Mouse (Mus musculus) brown adipose tissue, adult 24 weeks (tissue): ENCODE results near the gene Slc4a2. TPM values are rescaled to one million over a fixed set of nuclear protein-coding genes. Genes with fewer than 3 reads are reported as not detected.
A peak's percentile ranks its signal among the peaks of the same experiment; 100 is the strongest.

ENCODE experiments used
- H3K27ac ChIP-seq: fragments of 200-500 bp; replicated peaks from 2 replicates; pipeline ENCODE4 v1.5.1; 2012; ENCODE audit warnings: low read depth, mild to moderate bottlenecking, low read length
- H3K4me1 ChIP-seq: fragments of 200-500 bp; 2 replicates; pipeline ENCODE4 v1.6.1; 2012; ENCODE audit warnings: low read length, mixed read lengths; ENCODE audit not compliant: control insufficient read depth, insufficient read depth, insufficient read length
- H3K4me3 ChIP-seq: fragments of 200-500 bp; 2 replicates; pipeline ENCODE4 v1.5.1; 2012; ENCODE audit warnings: low read depth, mild to moderate bottlenecking, low read length, moderate library complexity; ENCODE audit not compliant: insufficient read depth
- polyA plus RNA-seq: library from polyadenylated mRNA; stranded (reverse); fragments of >200 nt; gene quantifications from 2 replicates; pipeline ENCODE4 v1.2.4, GENCODE M21; 2012; ENCODE audit not compliant: missing spikeins, insufficient read depth, insufficient read length

Slc4a2 gene
- 8.2 and 14.9 TPM in 2 replicates for polyA plus RNA-seq

GRCm38 (mm10) chr5:24423129-24424003, at the start of gene Slc4a2, which contains the start of gene Cdk5:
TSS of gene Slc4a2 (plus strand) at chr5:24423837.
TSS of gene Cdk5 (minus strand) at chr5:24423530.
- 0 out of 2 replicates have a peak, but pooled peaks cover 6% of the 10 kb centered on the region for H3K4me1 ChIP-seq
- peak within 1 kb of the TSS; percentile 99 for H3K27ac ChIP-seq
- peak within 1 kb of the TSS; percentile 89 for H3K4me3 ChIP-seq

- H3K4me1 ChIP-seq, result no peaks in the 10 kb centered on the region
- no peak overlapping the region for H3K4me3 ChIP-seq
- no peak overlapping the region for H3K27ac ChIP-seq
Observed at GRCm38 (mm10) chr5:24374216-24374615, 49.4 kb upstream of the Slc4a2 start.

GRCm38 (mm10) chr5:24374666-24375328, 48.8 kb upstream of the Slc4a2 start:
- Histone ChIP-seq H3K27ac (no peak overlapping the region), H3K4me3 (no peak overlapping the region), H3K4me1 (no peaks in the 10 kb centered on the region)

- Histone ChIP-seq H3K27ac (no peak overlapping the region), H3K4me1 (peaks cover 7% of the 10 kb centered on the region), H3K4me3 (no peak overlapping the region)
Observed at GRCm38 (mm10) chr5:24378700-24379099, 44.9 kb upstream of the Slc4a2 start.

GRCm38 (mm10) chr5:24379501-24379900, 44.1 kb upstream of the Slc4a2 start:
- Histone ChIP-seq H3K27ac (no peak overlapping the region), H3K4me3 (no peak overlapping the region), H3K4me1 (peaks cover 10% of the 10 kb centered on the region)

GRCm38 (mm10) chr5:24380499-24380898, 43.1 kb upstream of the Slc4a2 start:
- no peak overlapping the region for H3K4me3 ChIP-seq
- peaks cover 15% of the 10 kb centered on the region for H3K4me1 ChIP-seq
- H3K27ac ChIP-seq, result no peak overlapping the region

GRCm38 (mm10) chr5:24381486-24381885, 42.2 kb upstream of the Slc4a2 start:
- Histone ChIP-seq H3K27ac (no peak overlapping the region), H3K4me3 (no peak overlapping the region)

GRCm38 (mm10) chr5:24381988-24382387, 41.6 kb upstream of the Slc4a2 start:
- H3K27ac ChIP-seq, result no peak overlapping the region
- H3K4me3 ChIP-seq, result no peak overlapping the region
- H3K4me1 ChIP-seq, result peaks cover 16% of the 10 kb centered on the region

More at GRCm38 (mm10) chr5:24381486-24381885, 42.2 kb upstream of the Slc4a2 start:
- peaks cover 15% of the 10 kb centered on the region for H3K4me1 ChIP-seq

- peaks cover 18% of the 10 kb centered on the region for H3K4me1 ChIP-seq
- peak overlapping the region; percentile 53 for H3K4me3 ChIP-seq
- H3K27ac ChIP-seq, result peak overlapping the region; percentile 70
Observed at GRCm38 (mm10) chr5:24383026-24383859, 40.4 kb upstream of the Slc4a2 start.

GRCm38 (mm10) chr5:24384407-24384806, 39.2 kb upstream of the Slc4a2 start:
- Histone ChIP-seq H3K27ac (peak overlapping the region; percentile 84), H3K4me3 (no peak overlapping the region), H3K4me1 (peaks cover 19% of the 10 kb centered on the region)

- no peak overlapping the region for H3K27ac ChIP-seq
- H3K4me3 ChIP-seq, result no peak overlapping the region
- peaks cover 20% of the 10 kb centered on the region for H3K4me1 ChIP-seq
Observed at GRCm38 (mm10) chr5:24385374-24385773, 38.3 kb upstream of the Slc4a2 start.

- Histone ChIP-seq H3K4me3 (no peak overlapping the region), H3K4me1 (peaks cover 20% of the 10 kb centered on the region), H3K27ac (no peak overlapping the region)
Observed at GRCm38 (mm10) chr5:24385887-24386550, 37.6 kb upstream of the Slc4a2 start.

- H3K4me3 ChIP-seq, result peak overlapping the region; percentile 48
- H3K27ac ChIP-seq, result no peak overlapping the region
- H3K4me1 ChIP-seq, result peaks cover 20% of the 10 kb centered on the region
Observed at GRCm38 (mm10) chr5:24387264-24388241, 36.1 kb upstream of the Slc4a2 start.
